Mouse (Mus musculus): Measurements from ENCODE around the gene Spag8.

Gene Spag8

GRCm38 (mm10) chr4:43604751-43605685, 48.4 kb downstream of the Spag8 start:
- in situ Hi-C loops (cut with MboI; ENCODE audit: unreplicated experiment in 2 of 2) = loop anchor here in 1 of 2 experiments (25.0 kb wide), 1 partner anchor 257 kb away; the partner anchor contains the start of gene Olfr155

- in situ Hi-C loops (cut with MboI; ENCODE audit: unreplicated experiment in 2 of 2) = loop anchor here in 1 of 2 experiments (25.0 kb wide), 1 partner anchor 258 kb away; the partner anchor contains the start of gene Olfr155
Observed at GRCm38 (mm10) chr4:43604099-43604498, 49.3 kb downstream of the Spag8 start.
